Mouse (Mus musculus): Measurements from ENCODE around the gene Asb6. TPM values are rescaled to one million over a fixed set of nuclear protein-coding genes. Genes with fewer than 3 reads are reported as not detected.

The Asb6 gene
- polyA plus RNA-seq, 1 experiment from 2014 or later = 40.4 TPM

DNA sequence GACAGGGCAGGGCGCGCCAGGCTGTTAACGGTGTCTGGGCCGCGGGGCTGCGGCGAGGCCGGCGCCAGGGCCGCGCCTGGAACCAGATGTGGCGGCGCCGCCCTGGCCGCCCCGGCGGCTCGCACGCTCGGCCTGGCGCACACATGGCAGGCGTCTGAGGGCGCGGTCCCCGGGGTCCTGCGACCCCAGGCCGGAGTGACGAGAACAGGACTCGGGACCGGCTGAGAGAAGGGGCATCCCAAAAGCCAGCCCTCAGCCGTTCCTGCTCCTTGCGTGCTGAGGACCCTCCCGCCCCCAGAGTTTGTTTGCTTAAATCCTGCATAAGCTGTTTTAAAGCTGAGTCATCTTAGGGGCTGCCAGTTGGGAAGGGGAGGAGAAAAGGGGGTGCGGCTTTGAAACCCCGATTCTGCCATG is 34.8 kb upstream of the Asb6 start:
- Histone ChIP-seq H3K9ac (ENCODE audit: low read length) (peak overlapping the region; percentile 57), H3K4me2 (ENCODE audit: low read depth, severe bottlenecking) (peak overlapping the region; percentile 49), H3K4me1 (ENCODE audit: control insufficient read depth, insufficient read depth, low read length) (peaks cover 47% of the 10 kb centered on the region), H3K9me3 (ENCODE audit: control insufficient read depth, low read length) (no peaks in the 10 kb centered on the region), H3K36me3 (ENCODE audit: control insufficient read depth, insufficient read depth, low read length) (peaks cover 2% of the 10 kb centered on the region; the same call in 1 of the 2 replicates), H3K4me3 (ENCODE audit: low read depth, low read length) (peak overlapping the region; percentile 15), H3K27ac (replicated peaks; ENCODE audit: low read depth, low read length) (peak overlapping the region; percentile 93), H3K27me3 (ENCODE audit: control insufficient read depth, insufficient read depth, low read length) (no peaks in the 10 kb centered on the region)
- 1% methylated on average over 32 of the region's 35 CpGs for WGBS
- peak; percentile 49 for ATAC-seq (ENCODE audit: insufficient number of reproducible peaks, low FRiP score, low TSS enrichment, low read depth)
- DNase-seq (ENCODE audit: low spot score) = peak; percentile 70

DNA sequence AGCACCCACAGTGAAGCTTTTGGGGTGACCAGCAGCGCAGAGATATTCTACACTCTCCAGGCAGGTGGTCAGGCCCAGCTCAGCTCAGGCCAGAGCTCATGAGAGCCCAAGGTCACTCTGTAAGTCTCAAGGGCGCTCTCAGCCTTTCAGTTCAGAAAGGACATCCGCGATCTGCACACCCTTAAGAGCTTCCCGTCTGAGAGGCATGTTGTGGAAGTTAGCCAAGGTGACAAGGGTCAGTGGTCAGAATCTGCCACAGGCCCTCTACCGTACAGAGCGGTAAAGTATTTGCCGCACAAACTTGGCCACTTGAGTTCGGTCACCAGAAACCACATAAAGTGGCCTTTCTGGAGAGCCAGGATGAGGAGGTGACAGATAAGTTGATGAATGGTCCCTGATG is 33.4 kb upstream of the Asb6 start:
- no peaks in the 10 kb centered on the region for H3K27me3 ChIP-seq (ENCODE audit: control insufficient read depth, insufficient read depth, low read length)
- DNase-seq (ENCODE audit: low spot score) = no peak
- H3K9ac ChIP-seq (ENCODE audit: low read length) = 0 out of 2 replicates have a peak overlapping the region, but pooled peaks have one; percentile 7
- no peaks in the 10 kb centered on the region for H3K9me3 ChIP-seq (ENCODE audit: control insufficient read depth, low read length)
- H3K36me3 ChIP-seq (ENCODE audit: control insufficient read depth, insufficient read depth, low read length) = no peaks in the 10 kb centered on the region
- WGBS = 41% methylated on average over 9 of the region's 9 CpGs
- H3K27ac ChIP-seq (replicated peaks; ENCODE audit: low read depth, low read length) = peak overlapping the region; percentile 93; the same call in 1 of the 2 replicates
- H3K4me3 ChIP-seq (ENCODE audit: low read depth, low read length) = no peak overlapping the region
- ATAC-seq (ENCODE audit: insufficient number of reproducible peaks, low FRiP score, low TSS enrichment, low read depth) = no peak
- peaks cover 51% of the 10 kb centered on the region for H3K4me1 ChIP-seq (ENCODE audit: control insufficient read depth, insufficient read depth, low read length)
- H3K4me2 ChIP-seq (ENCODE audit: low read depth, severe bottlenecking) = no peak overlapping the region

DNA sequence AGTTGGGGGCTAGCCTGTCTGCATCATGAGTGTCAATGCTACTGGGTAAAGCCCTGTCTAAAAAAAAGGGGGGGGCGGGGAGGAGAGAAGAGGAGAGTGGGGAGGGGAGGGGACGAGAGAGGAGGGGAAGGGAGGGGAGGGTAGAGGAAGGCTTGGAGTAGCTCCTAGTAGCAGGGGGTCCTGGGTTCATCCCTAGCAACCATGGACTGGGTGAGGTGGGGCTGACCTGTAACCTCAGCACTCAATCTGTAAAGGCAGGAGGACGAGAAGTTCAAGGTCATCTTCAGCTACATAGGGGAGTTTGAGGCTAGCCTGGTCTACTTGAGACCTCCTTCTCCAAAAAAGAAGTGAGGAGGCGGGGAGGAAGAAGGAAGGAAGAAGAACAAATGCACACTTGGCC is 31.9 kb upstream of the Asb6 start:
- Histone ChIP-seq H3K4me1 (ENCODE audit: control insufficient read depth, insufficient read depth, low read length) (peaks cover 65% of the 10 kb centered on the region), H3K36me3 (ENCODE audit: control insufficient read depth, insufficient read depth, low read length) (no peaks in the 10 kb centered on the region), H3K27ac (replicated peaks; ENCODE audit: low read depth, low read length) (0 out of 2 replicates have a peak overlapping the region, but pooled peaks have one; percentile 8), H3K4me3 (ENCODE audit: low read depth, low read length) (no peak overlapping the region), H3K9ac (ENCODE audit: low read length) (no peak overlapping the region), H3K9me3 (ENCODE audit: control insufficient read depth, low read length) (no peaks in the 10 kb centered on the region), H3K27me3 (ENCODE audit: control insufficient read depth, insufficient read depth, low read length) (no peaks in the 10 kb centered on the region), H3K4me2 (ENCODE audit: low read depth, severe bottlenecking) (no peak overlapping the region)
- 80% methylated on average over 4 of the region's 4 CpGs for WGBS
- DNase-seq (ENCODE audit: low spot score) (no peak), ATAC-seq (ENCODE audit: insufficient number of reproducible peaks, low FRiP score, low TSS enrichment, low read depth) (no peak)

DNA sequence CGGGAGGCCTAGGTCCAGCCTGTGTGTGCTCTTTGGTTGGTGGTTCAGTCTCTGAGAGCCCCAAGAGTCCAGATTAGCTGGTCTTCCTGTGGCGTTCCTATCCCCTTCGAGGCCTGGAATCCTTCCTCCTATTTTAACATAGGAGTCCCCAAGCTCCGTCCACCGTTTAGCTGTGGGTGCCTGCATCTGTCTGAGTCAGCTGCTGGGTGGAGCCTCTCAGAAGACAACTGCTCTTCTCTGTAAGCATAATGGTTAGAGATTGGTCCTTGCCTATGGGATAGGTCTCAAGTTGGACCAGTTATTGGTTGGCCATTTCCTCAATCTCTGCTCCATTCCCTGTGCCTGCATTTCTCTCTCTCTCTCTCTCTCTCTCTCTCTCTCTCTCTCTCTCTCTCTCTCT is 29.6 kb upstream of the Asb6 start:
- H3K27ac ChIP-seq (replicated peaks; ENCODE audit: low read depth, low read length) = 0 out of 2 replicates have a peak overlapping the region, but pooled peaks have one; percentile 26
- ATAC-seq (ENCODE audit: insufficient number of reproducible peaks, low FRiP score, low TSS enrichment, low read depth) (no peak), DNase-seq (ENCODE audit: low spot score) (no peak)
- H3K4me1 ChIP-seq (ENCODE audit: control insufficient read depth, insufficient read depth, low read length) = peaks cover 62% of the 10 kb centered on the region
- H3K4me2 ChIP-seq (ENCODE audit: low read depth, severe bottlenecking) = no peak overlapping the region
- no peaks in the 10 kb centered on the region for H3K9me3 ChIP-seq (ENCODE audit: control insufficient read depth, low read length)
- no peak overlapping the region for H3K4me3 ChIP-seq (ENCODE audit: low read depth, low read length)
- WGBS = 85% methylated on average over 5 of the region's 5 CpGs
- peak overlapping the region; percentile 37; the same call in 1 of the 2 replicates for H3K9ac ChIP-seq (ENCODE audit: low read length)
- no peaks in the 10 kb centered on the region for H3K36me3 ChIP-seq (ENCODE audit: control insufficient read depth, insufficient read depth, low read length)
- H3K27me3 ChIP-seq (ENCODE audit: control insufficient read depth, insufficient read depth, low read length) = no peaks in the 10 kb centered on the region

GRCm38 (mm10) chr2:30857076-30857475 is 26.9 kb upstream of the Asb6 start:
- Histone ChIP-seq H3K9me3 (ENCODE audit: control insufficient read depth, low read length) (no peaks in the 10 kb centered on the region), H3K27me3 (ENCODE audit: control insufficient read depth, insufficient read depth, low read length) (no peaks in the 10 kb centered on the region), H3K9ac (ENCODE audit: low read length) (no peak overlapping the region), H3K4me3 (ENCODE audit: low read depth, low read length) (no peak overlapping the region), H3K27ac (replicated peaks; ENCODE audit: low read depth, low read length) (no peak overlapping the region), H3K4me2 (ENCODE audit: low read depth, severe bottlenecking) (no peak overlapping the region), H3K4me1 (ENCODE audit: control insufficient read depth, insufficient read depth, low read length) (peaks cover 67% of the 10 kb centered on the region), H3K36me3 (ENCODE audit: control insufficient read depth, insufficient read depth, low read length) (no peaks in the 10 kb centered on the region)
- DNase-seq (ENCODE audit: low spot score) (no peak), ATAC-seq (ENCODE audit: insufficient number of reproducible peaks, low FRiP score, low TSS enrichment, low read depth) (no peak)
- WGBS = 77% methylated on average over 6 of the region's 6 CpGs

DNA sequence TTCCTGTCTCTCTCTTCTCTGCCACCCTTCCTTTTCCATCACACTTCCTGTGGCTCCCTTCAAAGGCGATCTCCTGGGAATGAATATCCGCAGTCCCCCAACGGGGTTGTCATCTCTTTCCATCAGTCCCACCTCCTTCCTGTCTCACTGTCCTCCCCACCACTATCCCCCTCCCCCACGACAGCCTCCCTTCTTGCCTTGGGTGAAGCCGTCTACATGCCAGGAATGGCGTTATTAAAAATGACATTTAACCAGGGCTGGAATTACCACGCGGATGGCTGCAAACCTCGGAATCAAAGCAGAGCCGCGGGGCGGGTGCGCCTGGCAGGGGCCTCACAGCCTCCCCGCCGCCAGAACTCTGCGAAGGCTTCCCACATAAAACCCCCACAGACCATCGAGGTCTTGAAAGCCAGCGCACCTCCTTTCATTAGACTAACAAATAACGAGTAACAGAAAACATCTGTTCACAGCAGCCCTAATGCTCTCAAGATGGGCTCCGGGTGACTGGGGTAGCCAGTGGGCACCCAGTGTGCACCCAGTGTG is 22.7 kb upstream of the Asb6 start:
- DNase-seq (ENCODE audit: low spot score) (peak; percentile 83), ATAC-seq (ENCODE audit: insufficient number of reproducible peaks, low FRiP score, low TSS enrichment, low read depth) (0 out of 2 replicates have a peak, but pooled peaks have one; percentile 32)
- Histone ChIP-seq H3K4me1 (ENCODE audit: control insufficient read depth, insufficient read depth, low read length) (peaks cover 72% of the 10 kb centered on the region), H3K27me3 (ENCODE audit: control insufficient read depth, insufficient read depth, low read length) (no peaks in the 10 kb centered on the region), H3K9me3 (ENCODE audit: control insufficient read depth, low read length) (no peaks in the 10 kb centered on the region), H3K4me2 (ENCODE audit: low read depth, severe bottlenecking) (peak overlapping the region; percentile 23; the same call in 1 of the 2 replicates), H3K27ac (replicated peaks; ENCODE audit: low read depth, low read length) (peak overlapping the region; percentile 88), H3K9ac (ENCODE audit: low read length) (no peak overlapping the region), H3K4me3 (ENCODE audit: low read depth, low read length) (no peak overlapping the region), H3K36me3 (ENCODE audit: control insufficient read depth, insufficient read depth, low read length) (no peaks in the 10 kb centered on the region)
- WGBS = 12% methylated on average over 20 of the region's 20 CpGs

GRCm38 (mm10) chr2:30850581-30850980 is 20.4 kb upstream of the Asb6 start:
- no peak overlapping the region for H3K4me3 ChIP-seq (ENCODE audit: low read depth, low read length)
- peak overlapping the region; percentile 88 for H3K27ac ChIP-seq (replicated peaks; ENCODE audit: low read depth, low read length)
- H3K36me3 ChIP-seq (ENCODE audit: control insufficient read depth, insufficient read depth, low read length) = no peaks in the 10 kb centered on the region
- H3K4me2 ChIP-seq (ENCODE audit: low read depth, severe bottlenecking) = peak overlapping the region; percentile 22; the same call in 1 of the 2 replicates
- DNase-seq (ENCODE audit: low spot score) = no peak
- H3K9me3 ChIP-seq (ENCODE audit: control insufficient read depth, low read length) = no peaks in the 10 kb centered on the region
- H3K27me3 ChIP-seq (ENCODE audit: control insufficient read depth, insufficient read depth, low read length) = no peaks in the 10 kb centered on the region
- no peak overlapping the region for H3K9ac ChIP-seq (ENCODE audit: low read length)
- ATAC-seq (ENCODE audit: insufficient number of reproducible peaks, low FRiP score, low TSS enrichment, low read depth) = no peak
- H3K4me1 ChIP-seq (ENCODE audit: control insufficient read depth, insufficient read depth, low read length) = peaks cover 77% of the 10 kb centered on the region
- 28% methylated on average over 6 of the region's 6 CpGs for WGBS

DNA sequence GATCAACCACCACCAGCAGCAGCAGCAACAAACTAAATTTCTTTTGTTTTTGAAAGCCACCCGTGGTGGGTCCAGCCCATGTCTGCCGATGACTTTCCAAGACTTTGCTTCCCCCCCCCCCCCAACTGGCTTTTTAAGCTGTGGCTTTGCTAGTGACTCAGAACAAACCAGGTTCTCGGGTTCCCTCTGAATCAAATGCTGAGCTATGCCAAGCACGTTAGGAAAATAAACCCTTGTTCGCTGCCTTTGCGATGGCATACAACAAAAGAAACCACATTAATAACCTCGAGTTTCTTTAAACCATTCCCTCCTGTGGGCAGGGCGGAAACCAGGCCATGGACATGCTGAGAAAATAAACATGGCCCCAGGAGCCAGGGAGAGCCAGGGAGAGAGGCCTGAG is 18.1 kb upstream of the Asb6 start:
- no peaks in the 10 kb centered on the region for H3K36me3 ChIP-seq (ENCODE audit: control insufficient read depth, insufficient read depth, low read length)
- no peaks in the 10 kb centered on the region for H3K9me3 ChIP-seq (ENCODE audit: control insufficient read depth, low read length)
- no peak for DNase-seq (ENCODE audit: low spot score)
- WGBS = 66% methylated on average over 8 of the region's 8 CpGs
- H3K9ac ChIP-seq (ENCODE audit: low read length) = no peak overlapping the region
- no peak overlapping the region for H3K4me3 ChIP-seq (ENCODE audit: low read depth, low read length)
- no peak overlapping the region; the same call in 1 of the 2 replicates for H3K4me2 ChIP-seq (ENCODE audit: low read depth, severe bottlenecking)
- no peaks in the 10 kb centered on the region for H3K27me3 ChIP-seq (ENCODE audit: control insufficient read depth, insufficient read depth, low read length)
- H3K27ac ChIP-seq (replicated peaks; ENCODE audit: low read depth, low read length) = no peak overlapping the region
- H3K4me1 ChIP-seq (ENCODE audit: control insufficient read depth, insufficient read depth, low read length) = peaks cover 63% of the 10 kb centered on the region
- ATAC-seq (ENCODE audit: insufficient number of reproducible peaks, low FRiP score, low TSS enrichment, low read depth) = no peak

DNA sequence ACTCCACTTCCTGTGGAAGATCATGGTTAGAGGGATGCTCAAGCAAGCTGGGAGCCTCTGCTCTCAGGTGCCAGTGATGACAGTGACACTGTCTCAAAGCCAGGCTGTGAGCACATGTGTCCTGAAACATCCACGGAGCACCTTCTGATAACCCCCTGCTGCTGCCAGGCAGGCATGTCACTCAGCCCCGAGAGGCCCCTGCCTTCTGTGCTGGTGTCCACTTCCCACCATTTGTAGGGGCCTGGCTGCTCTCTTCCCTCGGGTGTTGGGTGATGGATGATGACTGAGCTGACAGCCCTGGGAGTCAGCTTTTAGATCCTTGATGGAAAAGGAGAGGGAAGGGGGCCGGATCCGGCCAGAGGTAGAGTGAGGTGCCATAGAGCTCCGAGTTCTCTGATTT is 16.6 kb upstream of the Asb6 start:
- DNase-seq (ENCODE audit: low spot score) (no peak), ATAC-seq (ENCODE audit: insufficient number of reproducible peaks, low FRiP score, low TSS enrichment, low read depth) (no peak)

More for the DNA sequence above, 16.6 kb upstream of the Asb6 start:
- H3K27me3 ChIP-seq (ENCODE audit: control insufficient read depth, insufficient read depth, low read length) = no peaks in the 10 kb centered on the region
- WGBS = 4% methylated on average over 6 of the region's 6 CpGs
- H3K4me1 ChIP-seq (ENCODE audit: control insufficient read depth, insufficient read depth, low read length) = peaks cover 52% of the 10 kb centered on the region
- H3K9ac ChIP-seq (ENCODE audit: low read length) = peak overlapping the region; percentile 94
- peak overlapping the region; percentile 87 for H3K4me2 ChIP-seq (ENCODE audit: low read depth, severe bottlenecking)
- H3K36me3 ChIP-seq (ENCODE audit: control insufficient read depth, insufficient read depth, low read length) = no peaks in the 10 kb centered on the region
- H3K4me3 ChIP-seq (ENCODE audit: low read depth, low read length) = peak overlapping the region; percentile 80
- peak overlapping the region; percentile 53; the same call in 1 of the 2 replicates for H3K27ac ChIP-seq (replicated peaks; ENCODE audit: low read depth, low read length)
- no peaks in the 10 kb centered on the region for H3K9me3 ChIP-seq (ENCODE audit: control insufficient read depth, low read length)
